In the genomic region with DNA sequence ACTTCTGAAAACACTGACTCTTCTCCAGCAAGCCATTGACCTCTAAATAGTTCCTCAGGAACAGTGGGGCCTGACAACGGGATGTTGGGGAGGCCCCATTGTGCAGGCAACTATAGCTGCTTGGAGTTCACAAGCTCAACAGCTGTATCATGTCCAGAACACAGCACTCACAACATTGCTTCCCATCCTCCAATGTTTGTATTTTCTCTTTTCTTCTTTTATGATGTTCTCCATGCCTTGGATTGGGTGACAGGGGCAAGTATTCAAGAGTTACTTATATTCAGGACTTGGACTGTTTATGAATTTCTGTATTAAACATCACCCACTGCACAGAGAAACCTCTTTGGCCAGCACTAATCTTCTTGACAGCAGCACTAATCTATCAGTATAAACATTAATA, we compare ENCODE assay signal across 15 mouse cellular contexts. TPM values are rescaled to one million over a fixed set of nuclear protein-coding genes. Genes with fewer than 3 reads are reported as not detected.
DNase-seq lines count a peak whose midpoint lies in the region; ATAC-seq and TF ChIP-seq lines count a peak whose summit lies in the region.
"Had no signal": no experiment of that assay in that cellular context is flagged by ENCODE, and none has a peak within 500 bp of the region (broad histone marks: within the 10 kb centered on the region; RNA-seq: fewer than 3 reads in every experiment).

No protein-coding gene starts in this region.

- no peak for ATAC-seq in kidney, embryonic 15.5 days (replicated peaks; ENCODE audit: low FRiP score)
- no peak for ATAC-seq in hindbrain, embryonic 15.5 days (ENCODE audit: low FRiP score, low read depth)
- ATAC-seq in neural tube, embryonic 15.5 days (ENCODE audit: low FRiP score), result no peak
- no peak for ATAC-seq in erythroblast, adult 5-6 weeks (replicated peaks; ENCODE audit: low FRiP score, poor library complexity, severe bottlenecking)

- H3K4me1 ChIP-seq in kidney, embryonic 15.5 days, result peaks cover 23% of the 10 kb centered on the region; the same call in 1 of the 2 replicates
- peaks cover 25% of the 10 kb centered on the region for H3K4me1 ChIP-seq in hindbrain, embryonic 15.5 days (replicated peaks)
- peaks cover 30% of the 10 kb centered on the region for H3K4me1 ChIP-seq in neural tube, embryonic 15.5 days

- H3K27ac ChIP-seq in kidney, embryonic 15.5 days, result peak overlapping the region; percentile 92
- H3K27ac ChIP-seq in hindbrain, embryonic 15.5 days (replicated peaks), result peak overlapping the region; percentile 90; the same call in 1 of the 2 replicates
- H3K27ac ChIP-seq in neural tube, embryonic 15.5 days (replicated peaks), result peak overlapping the region; percentile 93
- no peak overlapping the region for H3K27ac ChIP-seq in left cerebral cortex, adult 2 months

- no peaks in the 10 kb centered on the region for H3K36me3 ChIP-seq in kidney, embryonic 15.5 days
- H3K36me3 ChIP-seq in hindbrain, embryonic 15.5 days, result no peaks in the 10 kb centered on the region
- H3K36me3 ChIP-seq in neural tube, embryonic 15.5 days, result no peaks in the 10 kb centered on the region

- peak overlapping the region; percentile 58 for H3K4me2 ChIP-seq in kidney, embryonic 15.5 days
- peak overlapping the region; percentile 77 for H3K4me2 ChIP-seq in hindbrain, embryonic 15.5 days
- H3K4me2 ChIP-seq in neural tube, embryonic 15.5 days, result peak overlapping the region; percentile 71

- TF ChIP-seq CTCF in left cerebral cortex, adult 2 months (IDR thresholded peaks at IDR 0.05), result no peak

- H3K27me3 ChIP-seq in kidney, embryonic 15.5 days, result no peaks in the 10 kb centered on the region
- no peaks in the 10 kb centered on the region for H3K27me3 ChIP-seq in hindbrain, embryonic 15.5 days
- H3K27me3 ChIP-seq in neural tube, embryonic 15.5 days (replicated peaks), result no peaks in the 10 kb centered on the region

- H3K9me3 ChIP-seq in kidney, embryonic 15.5 days (replicated peaks), result no peaks in the 10 kb centered on the region
- H3K9me3 ChIP-seq in hindbrain, embryonic 15.5 days, result no peaks in the 10 kb centered on the region
- no peaks in the 10 kb centered on the region for H3K9me3 ChIP-seq in neural tube, embryonic 15.5 days (replicated peaks)

- intact Hi-C loops in heart, postnatal 36 days (cut with DNase I), result loop anchor here (2.0 to 10.0 kb wide), 3 partner anchors 99 to 303 kb away; a partner anchor contains a TSS
- intact Hi-C loops in left cerebral cortex, adult 2 months (cut with DNase I), result loop anchor here (5.0 kb wide), 1 partner anchor 59 kb away; a partner anchor contains a TSS

- H3K9ac ChIP-seq in kidney, embryonic 15.5 days, result no peak overlapping the region
- H3K9ac ChIP-seq in hindbrain, embryonic 15.5 days, result no peak overlapping the region
- H3K9ac ChIP-seq in neural tube, embryonic 15.5 days (replicated peaks), result no peak overlapping the region

- 67% methylated on average over 1 of the region's 1 CpGs for WGBS in kidney, embryonic 15.5 days
- WGBS in hindbrain, embryonic 15.5 days, result 39% methylated on average over 1 of the region's 1 CpGs
- 69% methylated on average over 1 of the region's 1 CpGs for WGBS in neural tube, embryonic 15.5 days

- 0 out of 2 replicates have a peak overlapping the region, but pooled peaks have one; percentile 59 for H3K4me3 ChIP-seq in kidney, embryonic 15.5 days (replicated peaks)
- peak overlapping the region; percentile 57 for H3K4me3 ChIP-seq in hindbrain, embryonic 15.5 days
- 0 out of 2 replicates have a peak overlapping the region, but pooled peaks have one; percentile 77 for H3K4me3 ChIP-seq in neural tube, embryonic 15.5 days (replicated peaks)
- no peak overlapping the region for H3K4me3 ChIP-seq in left cerebral cortex, adult 2 months

- no peak for DNase-seq in kidney, postnatal 36 days
- peak; percentile 19 for DNase-seq in lung, postnatal 14 days
- DNase-seq in heart, postnatal 36 days, result no peak
- DNase-seq in left cerebral cortex, adult 2 months (ENCODE audit: extremely low spot score in 1 of 2, low spot score in 2 of 2), result no peak

RNA-seq across cellular contexts. Expression of a gene that starts 2.5 kb away (rescaled TPM):
- polyA plus RNA-seq in kidney, embryonic 15.5 days (2015; fragmentation: Nextera tagmentation; extraction: Ambion mirVana), result 6.4 and 8.2 TPM in 2 replicates
- 19.1 and 23.9 TPM in 2 replicates for polyA plus RNA-seq in hindbrain, embryonic 15.5 days (2015; fragmentation: Nextera tagmentation; extraction: Ambion mirVana)
- polyA plus RNA-seq in neural tube, embryonic 15.5 days (2015; fragmentation: Nextera tagmentation; extraction: Ambion mirVana), result 19.6 and 19.8 TPM in 2 replicates
- 1 to 10 TPM; 5.9 to 7.9 TPM for total RNA-seq in heart, postnatal 36 days (2021)
- 0.21 TPM in 1 of 2 replicates, not detected in the other for total RNA-seq in erythroblast, adult 5-6 weeks (2015; ENCODE audit: low replicate concordance)
- total RNA-seq in erythroblast, adult 5-6 weeks (2017; ENCODE audit: low replicate concordance), result 0.42 and 0.60 TPM in 2 replicates
- total RNA-seq in left cerebral cortex, adult 2 months (2021), result 10 to 100 TPM; 19.1 to 21.6 TPM
- polyA plus RNA-seq: erythroblast, embryonic 14.5 days had no signal

RNA-seq across cellular contexts. Expression of a gene that starts 23.8 kb away (rescaled TPM):
- not detected in 2 replicates for polyA plus RNA-seq in kidney, embryonic 15.5 days (2015; fragmentation: Nextera tagmentation; extraction: Ambion mirVana)
- not detected in 2 replicates for polyA plus RNA-seq in hindbrain, embryonic 15.5 days (2015; fragmentation: Nextera tagmentation; extraction: Ambion mirVana)
- polyA plus RNA-seq in neural tube, embryonic 15.5 days (2015; fragmentation: Nextera tagmentation; extraction: Ambion mirVana), result not detected in 2 replicates
- not detected for total RNA-seq in heart, postnatal 36 days (2021)
- total RNA-seq in erythroblast, adult 5-6 weeks (2015; ENCODE audit: low replicate concordance), result not detected in 2 replicates
- not detected in 2 replicates for total RNA-seq in erythroblast, adult 5-6 weeks (2017; ENCODE audit: low replicate concordance)
- under 1 TPM in 1 of 2 experiments, not detected in 1; 0.12 TPM for total RNA-seq in left cerebral cortex, adult 2 months (2021)
- total RNA-seq: gastrocnemius, postnatal 14 days; hematopoietic stem cell, adult 5-6 weeks; left cerebral cortex, postnatal 14 days had no signal
- polyA plus RNA-seq: brain, embryonic 14.5 days; erythroblast, embryonic 14.5 days; liver, postnatal 0 days; thymus, adult 2 months had no signal

RNA-seq across cellular contexts. Expression of a gene that starts 47.9 kb away (rescaled TPM):
- not detected in 2 replicates for polyA plus RNA-seq in kidney, embryonic 15.5 days (2015; fragmentation: Nextera tagmentation; extraction: Ambion mirVana)
- polyA plus RNA-seq in hindbrain, embryonic 15.5 days (2015; fragmentation: Nextera tagmentation; extraction: Ambion mirVana), result 0.45 and 0.49 TPM in 2 replicates
- polyA plus RNA-seq in neural tube, embryonic 15.5 days (2015; fragmentation: Nextera tagmentation; extraction: Ambion mirVana), result 0.74 and 1.2 TPM in 2 replicates
- total RNA-seq in heart, postnatal 36 days (2021), result under 1 TPM in 1 of 2 experiments, not detected in 1; 0.14 TPM
- not detected in 2 replicates for total RNA-seq in erythroblast, adult 5-6 weeks (2015; ENCODE audit: low replicate concordance)
- total RNA-seq in erythroblast, adult 5-6 weeks (2017; ENCODE audit: low replicate concordance), result not detected in 2 replicates
- 1 to 10 TPM; 4.2 to 5.1 TPM for total RNA-seq in left cerebral cortex, adult 2 months (2021)
- total RNA-seq: hematopoietic stem cell, adult 5-6 weeks had no signal
- polyA plus RNA-seq: erythroblast, embryonic 14.5 days; liver, postnatal 0 days; thymus, adult 2 months had no signal

RNA-seq across cellular contexts. Expression of a gene that starts 58.4 kb away (rescaled TPM):
- polyA plus RNA-seq in kidney, embryonic 15.5 days (2015; fragmentation: Nextera tagmentation; extraction: Ambion mirVana), result 13.9 and 14.9 TPM in 2 replicates
- polyA plus RNA-seq in hindbrain, embryonic 15.5 days (2015; fragmentation: Nextera tagmentation; extraction: Ambion mirVana), result 23.9 and 26.1 TPM in 2 replicates
- 23.7 and 24.7 TPM in 2 replicates for polyA plus RNA-seq in neural tube, embryonic 15.5 days (2015; fragmentation: Nextera tagmentation; extraction: Ambion mirVana)
- 1 to 10 TPM; 4.1 to 5.3 TPM for total RNA-seq in heart, postnatal 36 days (2021)
- total RNA-seq in erythroblast, adult 5-6 weeks (2015; ENCODE audit: low replicate concordance), result 3.5 and 3.6 TPM in 2 replicates
- total RNA-seq in erythroblast, adult 5-6 weeks (2017; ENCODE audit: low replicate concordance), result 2.6 and 4.2 TPM in 2 replicates
- 10 to 100 TPM; 19.0 to 23.5 TPM for total RNA-seq in left cerebral cortex, adult 2 months (2021)
- polyA plus RNA-seq: erythroblast, embryonic 14.5 days had no signal

Comparison
In these comparisons a context has a peak if more than half of its experiments do, and no peak if none do; other contexts are left out.
1. RNA of a gene that starts 2.5 kb away (total RNA-seq): 19.1 to 21.6 TPM in left cerebral cortex, adult 2 months and 5.9 to 7.9 TPM in heart, postnatal 36 days; 0.21 to 0.60 TPM in erythroblast, adult 5-6 weeks; every median in the first group is over 4 times any median in the second.
2. RNA of a gene that starts 47.9 kb away (total RNA-seq): 4.2 to 5.1 TPM in left cerebral cortex, adult 2 months; 0.14 TPM in heart, postnatal 36 days and not detected in erythroblast, adult 5-6 weeks; every median in the first group is over 4 times any median in the second.
3. Peak in every context shown above with its lines, with median percentiles within 50 percentile points of each other: H3K4me2 ChIP-seq.